Mouse (Mus musculus) left cerebral cortex, adult 11 months (tissue): Measurements from ENCODE around the gene Hmgb1.
"Not testable (repeated sequence)": the region's sequence is repeated elsewhere in the genome, so short reads cannot be mapped to it uniquely, and the experiment has no call there.

ENCODE experiments used
- DNase-seq: peaks from one replicate; pipeline ENCODE4 v3.0.0; 2022; ENCODE audit warnings: low spot score

Gene Hmgb1

GRCm38 (mm10) chr5:149147386-149148000 lies 36.8 kb downstream of the Hmgb1 start:
- DNase-seq, result no peak

- DNase-seq, result no peak
Observed at GRCm38 (mm10) chr5:149146691-149147090, 37.6 kb downstream of the Hmgb1 start.

GRCm38 (mm10) chr5:149143766-149144375 lies 40.4 kb downstream of the Hmgb1 start:
- peak; percentile 37 for DNase-seq

- not testable (repeated sequence) for DNase-seq
Observed at GRCm38 (mm10) chr5:149141155-149141554, 43.1 kb downstream of the Hmgb1 start.

- DNase-seq, result no peak
Observed at GRCm38 (mm10) chr5:149140336-149140735, 44.0 kb downstream of the Hmgb1 start.

GRCm38 (mm10) chr5:149138087-149138486 lies 46.2 kb downstream of the Hmgb1 start:
- DNase-seq, result not testable (repeated sequence)

GRCm38 (mm10) chr5:149137447-149137846 lies 46.8 kb downstream of the Hmgb1 start:
- no peak for DNase-seq

GRCm38 (mm10) chr5:149136933-149137365 lies 47.3 kb downstream of the Hmgb1 start:
- no peak for DNase-seq

GRCm38 (mm10) chr5:149135455-149136354 lies 48.6 kb downstream of the Hmgb1 start:
- no peak for DNase-seq

- DNase-seq, result no peak
Observed at GRCm38 (mm10) chr5:149134751-149135454, 49.4 kb downstream of the Hmgb1 start.

GRCm38 (mm10) chr5:149128473-149128872 lies 55.8 kb downstream of the Hmgb1 start:
- DNase-seq, result no peak

GRCm38 (mm10) chr5:149123795-149124194 lies 60.5 kb downstream of the Hmgb1 start:
- DNase-seq, result no peak

GRCm38 (mm10) chr5:149119341-149119881 lies 64.9 kb downstream of the Hmgb1 start:
- DNase-seq, result no peak

- no peak for DNase-seq
Observed at GRCm38 (mm10) chr5:149117815-149118547, 66.3 kb downstream of the Hmgb1 start.

- DNase-seq, result no peak
Observed at GRCm38 (mm10) chr5:149114587-149114986, 69.7 kb downstream of the Hmgb1 start.

- no peak for DNase-seq
Observed at GRCm38 (mm10) chr5:149114034-149114433, 70.3 kb downstream of the Hmgb1 start.

- no peak for DNase-seq
Observed at GRCm38 (mm10) chr5:149113439-149113838, 70.8 kb downstream of the Hmgb1 start.

- DNase-seq, result no peak
Observed at GRCm38 (mm10) chr5:149112559-149112958, 71.7 kb downstream of the Hmgb1 start.

GRCm38 (mm10) chr5:149109220-149109619 lies 75.1 kb downstream of the Hmgb1 start:
- no peak for DNase-seq

- no peak for DNase-seq
Observed at GRCm38 (mm10) chr5:149108178-149108577, 76.1 kb downstream of the Hmgb1 start.

GRCm38 (mm10) chr5:149107566-149107965 lies 76.7 kb downstream of the Hmgb1 start:
- DNase-seq, result no peak
